Mouse (Mus musculus) ES-Bruce4 (cell line): ENCODE measurements around the gene Strn. TPM values are rescaled to one million over a fixed set of nuclear protein-coding genes. Genes with fewer than 3 reads are reported as not detected.
"Not testable (repeated sequence)": the region's sequence is repeated elsewhere in the genome, so short reads cannot be mapped to it uniquely, and the experiment has no call there.

ENCODE experiments used
- H3K27ac ChIP-seq: 2 replicates; pipeline ENCODE4 v1.5.1; 2012; ENCODE audit warnings: low read length, inconsistent platforms; ENCODE audit not compliant: insufficient read depth
- H3K27me3 ChIP-seq: 2 replicates; pipeline ENCODE4 v1.6.1; 2012; ENCODE audit warnings: mild to moderate bottlenecking, low read length, inconsistent platforms; ENCODE audit not compliant: control insufficient read depth, poor library complexity, insufficient read depth, severe bottlenecking
- H3K36me3 ChIP-seq: 2 replicates; pipeline ENCODE4 v1.6.1; 2012; ENCODE audit warnings: inconsistent platforms, mild to moderate bottlenecking, low read length, moderate library complexity; ENCODE audit not compliant: control insufficient read depth, poor library complexity, insufficient read depth, severe bottlenecking
- H3K4me1 ChIP-seq: one replicate; pipeline ENCODE4 v1.8.1; 2011; ENCODE audit warnings: low read length; ENCODE audit not compliant: control insufficient read depth, insufficient read depth
- H3K4me3 ChIP-seq: 2 replicates; pipeline ENCODE4 v1.5.1; 2011; ENCODE audit warnings: low read depth, mild to moderate bottlenecking, low read length
- H3K9ac ChIP-seq: 2 replicates; pipeline ENCODE4 v1.6.1; 2012; ENCODE audit warnings: low read depth, mild to moderate bottlenecking, inconsistent platforms; ENCODE audit not compliant: poor library complexity, severe bottlenecking
- H3K9me3 ChIP-seq: replicated peaks from 2 replicates; pipeline ENCODE4 v1.6.1; 2012; ENCODE audit warnings: mild to moderate bottlenecking, low read length, inconsistent platforms; ENCODE audit not compliant: control insufficient read depth, poor library complexity, insufficient read depth, severe bottlenecking
- CTCF ChIP-seq: IDR thresholded peaks from one replicate; pipeline ENCODE4 v1.8.1; 2011; ENCODE audit warnings: low read depth, low read length
- EP300 ChIP-seq: IDR thresholded peaks from 2 replicates; pipeline ENCODE4 v1.6.1; 2011; ENCODE audit warnings: low read depth, low read length; ENCODE audit not compliant: insufficient read depth
- POLR2A ChIP-seq: IDR thresholded peaks from one replicate; pipeline ENCODE4 v1.8.1; 2011; ENCODE audit warnings: low read length; ENCODE audit not compliant: insufficient read depth
- polyA plus RNA-seq: library from polyadenylated mRNA; stranded (reverse); fragments of >200 nt; gene quantifications from 2 replicates; pipeline ENCODE4 v1.2.4, GENCODE M21; 2011; ENCODE audit warnings: low read depth; ENCODE audit not compliant: missing spikeins, insufficient read depth, insufficient read length

Strn gene
- polyA plus RNA-seq, 1 experiment = 18.4 TPM

DNA sequence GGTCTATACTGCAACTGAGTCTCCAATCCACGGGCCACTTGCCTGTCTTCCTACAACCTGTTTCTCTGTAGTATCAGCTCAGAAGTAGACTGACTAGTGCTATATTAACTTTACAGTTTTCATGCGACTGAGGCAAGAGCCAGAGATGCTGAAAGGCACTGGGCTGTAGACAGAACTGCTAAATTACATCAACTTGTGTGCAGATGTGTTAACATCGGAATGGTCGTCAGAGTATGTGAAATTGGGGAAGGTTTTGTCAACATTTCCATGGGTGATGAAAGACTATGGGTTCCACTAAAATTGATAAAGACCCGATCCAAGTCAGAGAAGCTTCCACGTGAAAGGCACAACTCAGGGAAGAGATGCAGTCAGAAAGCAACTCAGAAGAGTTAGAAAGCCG, 34.0 kb downstream of the Strn start:
- TF ChIP-seq POLR2A = no peak
- no peak for TF ChIP-seq CTCF
- no peak for TF ChIP-seq EP300
- Histone ChIP-seq H3K4me1 (no peaks in the 10 kb centered on the region), H3K4me3 (no peak overlapping the region), H3K36me3 (no peaks in the 10 kb centered on the region), H3K27ac (no peak overlapping the region), H3K9me3 (no peaks in the 10 kb centered on the region), H3K27me3 (no peaks in the 10 kb centered on the region), H3K9ac (no peak overlapping the region)

DNA sequence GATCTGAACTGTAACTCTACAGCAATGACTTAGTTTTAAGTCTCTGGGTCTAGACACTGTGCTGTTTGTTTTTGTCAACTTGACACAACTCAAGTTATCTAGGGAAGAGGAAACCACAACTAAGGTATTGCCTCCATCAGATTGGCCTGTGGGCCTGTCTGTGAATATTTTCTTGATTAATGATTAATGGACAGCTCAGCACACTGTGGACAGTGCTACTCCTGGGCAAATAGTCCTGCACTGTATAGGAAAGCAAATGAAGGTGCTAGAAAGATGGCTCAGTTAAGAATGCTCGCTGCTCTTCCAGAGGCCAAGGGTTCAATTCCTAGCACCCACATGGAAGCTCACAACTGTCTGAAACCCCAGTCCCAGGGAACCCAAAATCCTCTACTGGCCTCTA, 38.0 kb downstream of the Strn start:
- H3K4me1 ChIP-seq = no peaks in the 10 kb centered on the region
- H3K27ac ChIP-seq = no peak overlapping the region
- H3K36me3 ChIP-seq = no peaks in the 10 kb centered on the region
- H3K9ac ChIP-seq = no peak overlapping the region
- H3K27me3 ChIP-seq = no peaks in the 10 kb centered on the region
- H3K9me3 ChIP-seq = no peaks in the 10 kb centered on the region
- no peak overlapping the region for H3K4me3 ChIP-seq
- TF ChIP-seq EP300 (no peak), POLR2A (no peak), CTCF (no peak)

DNA sequence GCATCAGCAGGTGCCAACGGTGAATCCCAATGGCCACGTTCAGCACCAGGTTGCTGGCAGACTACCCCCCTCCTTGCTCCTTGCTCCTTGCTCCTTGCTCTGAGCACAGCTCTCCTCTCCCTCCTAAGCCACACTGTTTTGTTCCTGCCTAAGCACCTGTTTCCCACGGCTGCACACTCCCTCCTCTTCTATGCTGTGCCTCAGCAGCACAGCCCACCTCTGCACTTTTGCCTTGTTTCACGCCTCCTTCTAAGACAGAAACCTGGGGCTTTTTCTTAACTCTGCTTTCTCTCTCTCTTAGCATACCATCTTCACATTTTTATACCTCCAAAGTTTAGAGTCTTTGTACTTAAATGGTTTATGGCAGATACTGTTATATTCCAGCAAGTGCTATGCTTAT, 39.5 kb downstream of the Strn start:
- TF ChIP-seq EP300 (no peak), POLR2A (no peak), CTCF (no peak)
- Histone ChIP-seq H3K4me1 (no peaks in the 10 kb centered on the region), H3K4me3 (no peak overlapping the region), H3K9ac (no peak overlapping the region), H3K36me3 (no peaks in the 10 kb centered on the region), H3K27me3 (no peaks in the 10 kb centered on the region), H3K27ac (no peak overlapping the region), H3K9me3 (no peaks in the 10 kb centered on the region)

DNA sequence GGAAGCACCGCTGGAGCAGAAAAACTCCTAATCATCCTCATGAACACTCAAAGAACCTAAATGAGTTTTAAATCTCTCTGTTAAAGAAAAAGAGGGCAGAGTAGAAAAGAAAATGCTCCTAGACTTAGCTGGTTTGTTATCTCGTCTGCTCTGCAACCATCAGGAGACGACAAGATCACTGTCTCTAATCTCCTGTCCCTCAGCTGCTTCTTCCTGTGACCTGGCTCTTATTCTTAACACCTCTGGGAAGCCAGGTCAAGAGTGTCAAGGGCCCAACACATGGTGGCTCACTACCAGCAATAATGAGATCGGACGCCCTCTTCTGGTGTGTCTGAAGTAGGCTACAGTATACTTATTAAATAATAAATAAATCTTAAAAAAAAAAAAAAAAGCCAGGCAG, 40.1 kb downstream of the Strn start:
- no peaks in the 10 kb centered on the region for H3K9me3 ChIP-seq
- no peaks in the 10 kb centered on the region for H3K27me3 ChIP-seq
- no peaks in the 10 kb centered on the region for H3K36me3 ChIP-seq
- H3K27ac ChIP-seq = no peak overlapping the region
- H3K4me1 ChIP-seq = no peaks in the 10 kb centered on the region
- H3K4me3 ChIP-seq = no peak overlapping the region
- no peak overlapping the region for H3K9ac ChIP-seq
- TF ChIP-seq EP300 (no peak), POLR2A (no peak), CTCF (no peak)

DNA sequence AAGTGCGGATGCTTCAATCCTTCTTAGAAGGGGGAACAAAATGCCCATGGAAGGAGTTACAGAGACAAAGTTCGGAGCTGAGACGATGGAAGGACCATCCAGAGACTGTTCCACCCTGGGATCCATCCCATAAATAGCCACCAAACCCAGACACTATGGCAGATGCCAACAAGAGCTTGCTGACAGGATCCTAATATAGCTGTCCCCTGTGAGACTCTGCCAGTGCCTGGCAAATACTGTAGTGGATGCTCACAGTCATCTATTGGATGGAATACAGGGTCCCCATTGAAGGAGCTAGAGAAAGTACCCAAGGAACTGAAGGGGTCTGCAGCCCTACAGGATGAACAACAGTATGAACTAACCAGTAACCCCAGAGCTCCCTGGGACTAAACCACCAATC, 47.8 kb downstream of the Strn start:
- not testable (repeated sequence) for H3K27me3 ChIP-seq, H3K9me3 ChIP-seq, H3K9ac ChIP-seq

DNA sequence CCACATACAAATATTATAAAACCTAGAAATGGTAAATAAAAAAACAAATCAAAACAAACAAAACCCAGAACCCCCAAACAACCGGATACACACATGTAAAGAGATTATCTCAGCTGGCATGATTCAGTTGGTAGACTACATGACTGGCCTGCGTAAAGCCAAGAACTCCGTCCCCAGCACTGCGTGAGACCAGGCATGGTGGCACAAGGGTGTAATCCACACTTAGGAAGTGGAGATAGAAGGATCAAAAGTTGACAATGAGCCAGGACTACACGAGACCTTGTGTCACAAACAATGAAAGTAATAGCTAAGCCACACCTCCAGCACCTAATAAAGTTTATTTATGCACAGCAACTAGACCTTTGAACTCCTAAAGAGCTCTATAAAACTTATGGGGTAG, 49.0 kb downstream of the Strn start:
- Histone ChIP-seq H3K9ac (no peak overlapping the region), H3K4me1 (no peaks in the 10 kb centered on the region), H3K27ac (no peak overlapping the region), H3K27me3 (no peaks in the 10 kb centered on the region), H3K9me3 (no peaks in the 10 kb centered on the region; the same call in 1 of the 2 replicates), H3K36me3 (no peaks in the 10 kb centered on the region), H3K4me3 (no peak overlapping the region)
- TF ChIP-seq POLR2A (no peak), EP300 (no peak), CTCF (no peak)

More for the DNA sequence above, 47.8 kb downstream of the Strn start:
- not testable (repeated sequence) for H3K4me3 ChIP-seq, H3K4me1 ChIP-seq, H3K36me3 ChIP-seq, H3K27ac ChIP-seq
